Mouse (Mus musculus) small intestine, adult 2 months (tissue): ENCODE measurements around the gene Acmsd.

Source experiments
- CTCF ChIP-seq: fragments of 200-500 bp; IDR thresholded peaks from 2 replicates; pipeline ENCODE4 v1.5.1; 2012; ENCODE audit warnings: low read depth, mild to moderate bottlenecking, control low read depth, inconsistent platforms, low read length, moderate library complexity, mixed read lengths; ENCODE audit not compliant: insufficient replicate concordance, insufficient read length; ENCODE audit errors: extremely low read depth
- POLR2A ChIP-seq: fragments of 200-500 bp; IDR thresholded peaks from 2 replicates; pipeline ENCODE4 v1.6.1; 2012; ENCODE audit warnings: low read depth, mild to moderate bottlenecking, control low read depth, inconsistent platforms, low read length, moderate library complexity

DNA sequence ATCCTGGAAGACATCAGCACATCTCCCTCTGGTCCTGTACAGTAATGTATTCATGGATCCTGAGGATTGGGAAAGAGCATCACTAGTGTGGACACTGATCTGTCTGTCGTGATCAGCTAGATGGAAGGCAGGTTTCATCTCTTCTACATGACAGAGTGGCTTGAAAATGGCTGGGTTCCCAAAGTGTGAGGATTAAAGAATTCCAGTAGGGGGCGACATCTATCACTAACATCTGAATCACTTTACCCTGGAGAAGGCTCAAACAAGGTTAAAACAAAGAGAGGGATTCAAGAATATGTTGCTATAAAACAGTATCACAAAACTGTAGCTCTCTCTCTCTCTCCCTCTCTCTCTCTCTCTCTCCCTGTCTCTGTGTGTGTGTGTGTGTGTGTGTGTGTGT is 32.7 kb upstream of the Acmsd start:
- TF ChIP-seq POLR2A (no peak), CTCF (no peak)
